Mouse (Mus musculus): ENCODE results near the gene Lrrc3.
A peak's percentile ranks its signal among the peaks of the same experiment; 100 is the strongest.

Lrrc3 gene

GRCm38 (mm10) chr10:77867546-77867945, 34.8 kb downstream of the Lrrc3 start:
- no peak for DNase-seq (ENCODE audit: low read depth)

- DNase-seq (ENCODE audit: low read depth), result no peak
Observed at GRCm38 (mm10) chr10:77864762-77865143, 37.6 kb downstream of the Lrrc3 start.

GRCm38 (mm10) chr10:77864067-77864761, 38.1 kb downstream of the Lrrc3 start:
- peak; percentile 66 for DNase-seq (ENCODE audit: low read depth)

GRCm38 (mm10) chr10:77861675-77862074, 40.7 kb downstream of the Lrrc3 start, which contains the start of gene Gm3285:
TSS of gene Gm3285 (plus strand) at chr10:77861975.
- DNase-seq (ENCODE audit: low read depth), result no peak

- DNase-seq (ENCODE audit: low read depth), result no peak
Observed at GRCm38 (mm10) chr10:77852559-77852958, 49.8 kb downstream of the Lrrc3 start, which contains the start of gene Gm10318. TSS of gene Gm10318 (plus strand) at chr10:77852859.

Data from c-Kit-positive CD71-negative TER-119-negative erythroid progenitor cells, embryonic 14.5 days (primary cell).